Mouse (Mus musculus): ENCODE data around the gene Wdsub1.

DNA sequence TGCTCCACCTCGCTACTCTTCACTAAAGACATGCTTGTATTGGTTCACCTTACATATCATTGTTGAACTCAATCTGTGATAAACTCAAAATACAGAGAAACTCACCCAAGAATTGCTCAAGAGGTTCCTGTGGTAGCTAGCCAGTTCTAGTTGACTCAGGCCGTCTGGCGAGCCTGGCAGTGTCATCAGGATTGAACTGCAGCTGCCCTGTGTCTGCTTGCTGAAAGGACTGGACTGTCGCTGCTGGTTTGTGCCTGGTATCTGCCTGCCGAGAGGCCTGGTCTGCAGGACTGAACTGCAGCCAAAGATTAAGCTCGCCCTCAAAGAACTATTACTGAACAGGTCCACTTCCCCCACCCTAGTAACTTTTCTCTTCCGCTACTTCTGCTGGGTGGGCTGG lies 14.0 kb upstream of the Wdsub1 start:
- no peak for TF ChIP-seq POLR2A (IDR thresholded peaks at IDR 0.05; ENCODE audit: borderline replicate concordance, extremely low read depth, low read depth, low read length)
- TF ChIP-seq CTCF (IDR thresholded peaks at IDR 0.05; ENCODE audit: insufficient read depth, low read length), result no peak
